Mouse (Mus musculus) kidney, postnatal 36 days (tissue): Measurements from ENCODE around the gene H2-K1.
A peak's percentile ranks its signal among the peaks of the same experiment; 100 is the strongest.

ENCODE experiments used
- DNase-seq, 2 experiments: peaks; one replicate each; pipeline ENCODE4 v3.0.0; 2021 to 2022; ENCODE audit warnings: mixed read lengths in 2 of 2

H2-K1 gene

GRCm38 (mm10) chr17:33953961-33954565 is 46.1 kb downstream of the H2-K1 start:
- no peak for DNase-seq

DNA sequence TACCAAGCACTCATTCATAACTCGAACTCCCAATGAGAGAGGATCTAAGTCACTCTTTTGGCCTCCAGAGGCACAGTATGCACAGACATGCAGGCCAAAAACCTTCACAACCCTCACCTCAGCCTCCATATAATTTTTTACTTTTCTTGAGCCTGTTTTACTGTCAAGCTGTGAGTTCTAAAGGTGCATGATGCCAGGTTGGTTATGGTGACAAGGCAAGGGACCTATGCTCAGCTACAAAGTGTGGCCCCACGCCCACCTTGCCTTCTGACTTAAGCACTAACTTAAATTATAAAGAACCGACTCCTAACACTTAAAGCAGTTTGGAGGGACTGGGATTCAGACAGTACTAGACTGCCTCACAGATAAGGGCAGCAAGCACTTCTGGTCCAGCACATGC is 46.8 kb downstream of the H2-K1 start:
- DNase-seq = no peak

GRCm38 (mm10) chr17:33952879-33953278 is 47.3 kb downstream of the H2-K1 start:
- no peak for DNase-seq

DNA sequence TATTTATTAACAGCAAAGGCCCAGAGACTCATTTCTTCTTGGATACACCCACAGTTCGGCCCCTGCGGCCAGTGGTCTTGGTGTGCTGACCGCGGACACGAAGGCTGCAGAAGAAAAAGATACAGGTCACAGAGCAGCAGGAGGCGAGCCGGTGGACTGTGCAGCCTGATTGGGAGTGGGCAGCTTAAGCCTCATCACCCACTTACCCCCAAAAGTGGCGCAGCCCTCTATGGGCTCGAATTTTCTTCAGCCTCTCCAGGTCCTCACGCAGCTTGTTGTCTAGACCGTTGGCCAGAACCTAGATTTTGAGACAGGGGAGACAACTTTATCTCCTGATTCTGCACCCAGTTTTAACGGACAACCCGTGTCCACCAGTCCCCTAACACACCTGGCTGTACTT is 48.1 kb downstream of the H2-K1 start:
- DNase-seq = peak in 1 of 2 experiments; percentile 4

- DNase-seq = peak; percentile 81 to 90
Measured at GRCm38 (mm10) chr17:33951021-33951946, 48.9 kb downstream of the H2-K1 start, which contains the start of gene B3galt4. B3galt4 (minus strand) TSS chr17:33951488.

- DNase-seq = no peak
Measured at GRCm38 (mm10) chr17:33950131-33950625, 50.0 kb downstream of the H2-K1 start.

GRCm38 (mm10) chr17:33948905-33949537 is 51.1 kb downstream of the H2-K1 start:
- no peak for DNase-seq

GRCm38 (mm10) chr17:33948090-33948904 is 51.9 kb downstream of the H2-K1 start:
- no peak for DNase-seq

DNA sequence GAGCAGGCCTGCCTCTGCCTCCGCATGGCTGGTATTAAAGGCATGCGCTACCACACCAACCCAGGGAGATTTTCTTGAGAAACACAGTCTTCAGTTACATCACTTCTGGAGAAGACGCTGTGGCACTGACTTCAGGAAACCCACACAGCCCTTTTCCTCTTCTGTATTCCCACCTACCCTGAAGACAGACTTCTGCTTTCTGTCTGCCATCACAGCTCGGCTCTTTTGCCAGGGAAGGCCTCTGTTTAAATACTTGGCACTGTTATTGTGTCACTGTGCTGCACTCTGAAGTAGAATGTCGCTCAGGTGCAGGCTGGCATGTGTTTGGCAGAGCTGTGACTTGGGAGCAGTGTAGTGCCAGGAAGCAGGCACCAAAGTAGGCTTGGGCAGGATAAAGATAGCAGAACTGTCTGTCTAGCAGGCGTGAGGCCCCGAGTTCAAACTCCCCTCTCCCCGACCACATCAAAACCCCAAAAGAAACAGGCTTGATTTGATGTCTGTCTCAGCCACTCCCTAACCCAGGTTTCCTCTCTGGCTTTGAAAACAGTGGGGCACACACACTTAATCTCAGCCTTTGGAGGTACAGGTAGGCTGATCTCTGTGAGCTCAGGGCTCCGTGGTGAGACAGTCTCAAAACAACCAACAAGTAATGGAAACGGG is 52.6 kb downstream of the H2-K1 start:
- no peak for DNase-seq
